Mouse (Mus musculus) central nervous system, embryonic 11.5 days (tissue): ENCODE measurements around the gene Pou5f1. TPM values are rescaled to one million over a fixed set of nuclear protein-coding genes. Genes with fewer than 3 reads are reported as not detected.

Experiments used
- polyA plus RNA-seq: library from polyadenylated mRNA; depleted of rRNA; stranded (reverse); fragments of >200 nt; gene quantifications from 2 replicates; pipeline ENCODE4 v1.2.3, GENCODE M21; 2012; rRNA removed

Gene Pou5f1
- polyA plus RNA-seq: 0.24 and 0.57 TPM in 2 replicates

DNA sequence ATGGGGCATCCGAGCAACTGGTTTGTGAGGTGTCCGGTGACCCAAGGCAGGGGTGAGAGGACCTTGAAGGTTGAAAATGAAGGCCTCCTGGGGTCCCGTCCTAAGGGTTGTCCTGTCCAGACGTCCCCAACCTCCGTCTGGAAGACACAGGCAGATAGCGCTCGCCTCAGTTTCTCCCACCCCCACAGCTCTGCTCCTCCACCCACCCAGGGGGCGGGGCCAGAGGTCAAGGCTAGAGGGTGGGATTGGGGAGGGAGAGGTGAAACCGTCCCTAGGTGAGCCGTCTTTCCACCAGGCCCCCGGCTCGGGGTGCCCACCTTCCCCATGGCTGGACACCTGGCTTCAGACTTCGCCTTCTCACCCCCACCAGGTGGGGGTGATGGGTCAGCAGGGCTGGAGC is at the start of gene Pou5f1:
Pou5f1 (plus strand) TSS at position 243 of the 400 bp plus-strand sequence.

DNA sequence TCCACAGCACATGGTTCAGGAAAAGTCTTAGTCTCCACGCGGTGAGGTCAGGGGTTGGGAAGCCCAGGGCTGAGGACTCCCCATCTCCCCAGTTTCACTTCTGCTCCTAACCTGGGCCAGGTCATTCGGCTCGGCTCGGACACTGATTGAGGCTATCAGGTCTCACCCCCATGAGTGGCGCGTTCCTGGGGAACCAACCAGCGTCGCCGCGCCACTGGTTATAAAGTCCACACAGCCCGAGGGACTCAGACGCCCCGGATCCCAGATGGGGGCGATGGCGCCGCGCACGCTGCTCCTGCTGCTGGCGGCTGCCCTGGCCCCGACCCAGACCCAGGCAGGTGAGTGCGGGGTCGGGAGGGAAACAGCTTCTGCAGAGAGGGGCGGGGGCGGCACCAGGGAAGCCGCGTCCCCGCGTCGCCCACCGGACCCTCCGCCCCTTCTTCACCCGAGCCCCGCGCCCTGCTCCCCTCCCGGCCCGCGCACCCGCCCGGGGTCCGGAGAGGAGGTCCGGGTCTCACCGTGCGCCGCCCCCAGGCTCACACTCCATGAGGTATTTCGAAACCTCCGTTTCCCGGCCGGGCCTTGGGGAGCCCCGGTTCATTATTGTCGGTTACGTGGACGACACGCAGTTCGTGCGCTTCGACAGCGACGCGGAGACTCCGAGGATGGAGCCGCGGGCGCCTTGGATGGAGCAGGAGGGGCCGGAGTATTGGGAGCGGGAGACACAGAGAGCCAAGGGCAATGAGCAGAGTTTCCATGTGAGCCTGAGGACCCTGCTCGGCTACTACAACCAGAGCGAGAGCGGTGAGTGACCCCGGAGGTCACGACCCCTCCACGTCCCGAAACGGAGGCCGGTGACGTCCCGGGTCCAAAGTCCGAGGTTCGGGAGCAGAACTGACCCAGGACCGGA is 35.7 kb upstream of the Pou5f1 start, which contains the start of gene H2-Q10:
H2-Q10 (plus strand) TSS at position 248 of the 910 bp plus-strand sequence.

DNA sequence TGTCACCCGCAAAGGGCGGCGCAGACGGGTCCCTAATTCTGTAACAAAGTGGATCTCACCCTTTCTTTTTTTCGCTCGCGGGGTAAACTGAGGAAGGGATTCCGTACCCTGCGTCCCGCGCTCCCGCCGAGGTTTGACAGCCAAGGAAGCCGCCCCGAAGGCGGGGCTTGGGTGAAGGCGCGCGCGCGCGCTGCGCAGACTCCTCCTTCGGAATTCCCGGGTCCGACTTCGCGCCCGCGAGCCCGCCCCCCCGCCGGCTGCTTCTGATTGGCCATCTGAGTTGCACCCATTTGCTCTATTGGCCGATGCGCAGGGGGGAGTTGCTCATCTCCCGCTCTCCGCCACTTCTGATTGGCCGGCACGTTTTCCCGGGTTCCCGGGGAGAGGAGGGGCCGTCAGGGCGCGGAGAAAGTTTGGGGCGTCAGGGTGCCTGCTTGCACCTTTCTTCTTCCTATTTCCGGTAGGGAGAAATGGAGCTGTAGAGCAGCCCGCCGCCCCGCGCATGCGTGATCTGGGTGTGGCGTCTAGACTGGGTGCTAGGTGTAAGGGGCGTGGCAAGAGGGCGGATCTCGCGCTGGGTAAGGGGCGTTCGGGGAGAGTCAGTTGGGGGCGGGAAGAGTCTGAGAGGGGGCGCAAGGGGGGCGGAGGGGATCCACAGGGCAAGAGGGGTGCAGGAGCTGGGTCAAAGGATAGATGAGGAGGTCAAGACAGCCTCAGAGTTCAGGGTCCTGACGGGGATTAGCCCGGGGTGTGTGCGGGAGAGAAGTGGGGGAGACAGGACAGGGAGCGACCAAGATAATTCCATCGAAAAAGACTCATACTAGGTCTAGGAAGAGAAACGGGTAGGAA is 11.1 kb downstream of the Pou5f1 start, which contains the start of the genes Tcf19 and Cchcr1:
Tcf19 (minus strand) TSS at position 173 of the 849 bp plus-strand sequence.
Cchcr1 (plus strand) TSS at position 449 of the 849 bp plus-strand sequence.

DNA sequence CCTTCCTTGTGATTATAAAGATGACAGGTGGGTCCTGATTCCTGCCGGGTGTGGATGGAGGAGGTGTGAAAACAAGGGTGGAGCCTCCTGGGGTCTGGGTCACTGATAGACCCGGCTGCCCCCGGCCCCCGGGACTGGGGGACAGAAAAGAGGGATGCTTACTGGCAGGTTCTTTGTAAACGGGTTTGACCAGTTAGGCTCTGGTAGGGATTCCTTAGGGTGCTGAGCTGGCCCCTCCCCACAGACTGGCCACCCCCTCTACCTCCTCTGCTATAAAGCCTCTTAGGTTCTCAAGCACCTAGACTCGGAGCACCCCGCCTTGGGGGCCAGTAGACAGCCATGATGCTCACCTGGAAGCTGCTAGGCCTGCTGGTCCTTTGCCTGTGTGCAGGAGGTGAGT is 27.1 kb downstream of the Pou5f1 start, which contains the start of gene Psors1c2:
Psors1c2 (plus strand) TSS at position 301 of the 400 bp plus-strand sequence.

DNA sequence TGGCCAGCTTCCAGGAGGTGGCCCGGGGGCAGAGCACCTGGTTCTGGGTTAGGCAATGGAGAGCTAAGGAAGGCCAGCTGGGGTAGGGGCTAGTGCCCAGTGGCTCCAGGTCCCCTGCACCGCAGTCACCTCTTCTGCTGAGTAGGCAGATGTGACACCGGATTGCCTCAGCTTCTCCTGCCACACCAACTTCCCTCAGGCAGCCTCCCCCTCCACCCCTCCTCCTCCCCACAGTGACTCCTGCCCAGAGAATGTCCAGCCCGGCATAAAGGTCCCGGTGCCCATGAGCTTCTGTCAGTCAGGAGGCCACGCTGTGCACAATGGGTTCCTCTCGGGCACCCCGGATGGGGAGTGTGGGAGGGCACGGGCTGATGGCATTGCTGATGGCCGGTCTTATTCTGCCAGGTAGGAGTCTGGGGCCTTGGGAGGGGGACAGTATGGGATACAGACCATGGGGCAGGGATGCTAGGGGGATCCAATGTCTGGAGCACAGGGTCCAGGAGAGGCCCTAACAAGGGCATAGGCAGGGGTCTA is 46.1 kb downstream of the Pou5f1 start, which contains the start of gene Cdsn:
Cdsn (plus strand) TSS at position 248 of the 534 bp plus-strand sequence.

Other genes with a start within 250 kb of the Pou5f1 start
- gene H2-D1, start 243.3 kb upstream of the Pou5f1 start, polyA plus RNA-seq: 19.9 and 27.4 TPM in 2 replicates
- 0.04 and 0.06 TPM in 2 replicates for gene H2-Q1, start 185.6 kb upstream of the Pou5f1 start, polyA plus RNA-seq
- 0.43 and 1.0 TPM in 2 replicates for gene H2-Q2, start 163.8 kb upstream of the Pou5f1 start, polyA plus RNA-seq
- 9.9 and 11.3 TPM in 2 replicates for gene H2-Q4, start 126.4 kb upstream of the Pou5f1 start, polyA plus RNA-seq
- 1.5 and 2.1 TPM in 2 replicates for gene H2-Q6, start 81.2 kb upstream of the Pou5f1 start, polyA plus RNA-seq
- 15.0 and 17.0 TPM in 2 replicates for gene H2-Q7, start 66.9 kb upstream of the Pou5f1 start, polyA plus RNA-seq
- gene H2-Q10, start 35.9 kb upstream of the Pou5f1 start, polyA plus RNA-seq: 2.2 and 4.0 TPM in 2 replicates
- gene Tcf19, start 10.8 kb downstream of the Pou5f1 start, polyA plus RNA-seq: 31.4 and 45.2 TPM in 2 replicates
- 36.9 and 61.2 TPM in 2 replicates for gene Cchcr1, start 11.1 kb downstream of the Pou5f1 start, polyA plus RNA-seq
- 1.4 and 1.9 TPM in 2 replicates for gene Psors1c2, start 27.2 kb downstream of the Pou5f1 start, polyA plus RNA-seq
- 0.04 TPM in 2 replicates for gene Cdsn, start 46.1 kb downstream of the Pou5f1 start, polyA plus RNA-seq
- not detected in 2 replicates for gene 2300002M23Rik, start 61.4 kb downstream of the Pou5f1 start, polyA plus RNA-seq
- not detected in 2 replicates for gene Sfta2, start 95.5 kb downstream of the Pou5f1 start, polyA plus RNA-seq
- gene Gm9573, start 120.6 kb downstream of the Pou5f1 start, polyA plus RNA-seq: not detected in 2 replicates
- gene Mucl3, start 137.7 kb downstream of the Pou5f1 start, polyA plus RNA-seq: 0.08 and 0.16 TPM in 2 replicates
- gene Vars2, start 161.6 kb downstream of the Pou5f1 start, polyA plus RNA-seq: 31.5 and 40.9 TPM in 2 replicates
- 40.9 and 46.6 TPM in 2 replicates for gene Gtf2h4, start 167.7 kb downstream of the Pou5f1 start, polyA plus RNA-seq
- gene Ddr1, start 198.6 kb downstream of the Pou5f1 start, polyA plus RNA-seq: 85.4 and 116 TPM in 2 replicates